Mouse (Mus musculus): ENCODE measurements around the gene Dapk2.

Dapk2 gene

GRCm38 (mm10) chr9:66157958-66158830 is at the start of gene Dapk2:
Gene Dapk2, plus strand, starts transcription at chr9:66158223.
- DNase-seq (ENCODE audit: low read depth, low spot score) = peak; percentile 67

DNA sequence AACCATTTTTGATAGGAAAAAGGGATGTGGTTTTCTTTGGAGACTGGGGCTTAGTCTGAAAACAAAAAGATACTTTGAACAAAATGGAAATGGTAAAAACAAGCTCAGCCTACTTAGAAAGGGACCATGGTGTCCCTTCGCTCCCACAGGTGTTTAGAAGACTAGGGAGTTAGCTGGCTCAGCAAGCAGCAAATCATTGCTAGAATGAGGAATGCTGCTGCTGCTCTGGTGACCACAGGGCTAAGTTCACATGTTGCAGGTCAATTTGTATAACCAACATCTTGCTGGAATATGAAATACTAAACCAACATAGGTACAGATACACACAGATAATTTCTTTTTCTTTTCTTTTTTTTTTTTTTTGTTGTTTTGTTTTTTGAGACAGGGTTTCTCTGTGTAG is 48.4 kb upstream of the Dapk2 start:
- DNase-seq (ENCODE audit: low read depth, low spot score) = no peak

DNA sequence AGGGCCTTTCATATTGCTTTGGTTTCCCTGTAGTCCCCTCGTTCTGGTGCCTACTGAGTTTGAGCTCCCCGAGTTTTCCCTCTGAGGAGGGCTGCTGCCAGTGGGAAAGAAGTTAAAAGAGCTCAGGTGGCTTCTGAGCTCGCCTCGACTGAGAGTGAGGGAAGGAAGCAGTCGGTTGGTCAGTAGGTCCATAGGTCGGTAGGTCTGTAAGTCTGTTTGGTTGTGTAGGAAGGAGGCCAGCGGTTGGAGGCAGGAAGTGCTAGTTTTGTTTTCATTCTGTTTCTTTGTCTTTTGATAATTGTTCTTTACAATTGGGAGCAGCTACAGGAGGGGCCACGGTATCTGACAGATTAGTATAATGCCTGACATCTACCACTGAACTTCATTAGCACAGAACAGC is 47.9 kb upstream of the Dapk2 start:
- DNase-seq (ENCODE audit: low read depth, low spot score) = no peak

DNA sequence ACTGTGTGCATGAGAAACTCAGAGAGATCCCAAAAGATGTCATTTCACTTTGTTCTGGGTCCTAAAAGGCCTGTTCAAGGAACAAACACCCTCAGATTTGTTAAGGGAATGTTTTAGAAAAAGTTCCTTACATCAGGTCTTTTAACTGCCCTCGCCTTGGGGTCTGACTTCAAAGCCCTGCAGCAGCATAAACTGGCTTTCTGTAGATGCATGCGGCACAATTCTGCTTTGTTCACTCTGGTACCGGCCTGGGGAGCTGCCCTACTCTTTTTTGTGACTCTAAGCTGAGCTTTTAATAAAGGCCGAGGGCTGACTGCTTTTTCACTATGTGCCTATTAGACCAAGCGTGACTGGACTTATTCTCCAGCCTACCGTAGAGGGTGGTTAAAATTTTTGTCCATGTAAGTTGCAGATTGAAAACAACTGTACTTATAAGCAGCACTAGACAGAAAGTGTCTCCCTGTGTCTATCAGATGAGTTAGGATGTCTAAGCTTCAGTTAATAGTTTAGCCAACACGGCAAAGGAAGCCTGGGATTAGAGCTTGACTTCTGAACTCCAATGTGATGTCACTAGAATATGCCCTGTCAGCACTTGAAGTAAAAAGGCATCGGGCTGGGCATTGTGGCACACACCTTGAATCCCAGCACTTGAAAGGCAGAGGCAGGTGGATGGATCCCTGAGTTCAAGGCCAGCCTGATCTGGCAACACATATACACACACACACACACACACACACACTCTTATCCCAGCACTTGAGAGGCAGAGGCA is 47.2 kb upstream of the Dapk2 start:
- DNase-seq (ENCODE audit: low read depth, low spot score) = no peak

GRCm38 (mm10) chr9:66114341-66114740 is 43.7 kb upstream of the Dapk2 start:
- DNase-seq (ENCODE audit: low read depth, low spot score) = no peak

DNA sequence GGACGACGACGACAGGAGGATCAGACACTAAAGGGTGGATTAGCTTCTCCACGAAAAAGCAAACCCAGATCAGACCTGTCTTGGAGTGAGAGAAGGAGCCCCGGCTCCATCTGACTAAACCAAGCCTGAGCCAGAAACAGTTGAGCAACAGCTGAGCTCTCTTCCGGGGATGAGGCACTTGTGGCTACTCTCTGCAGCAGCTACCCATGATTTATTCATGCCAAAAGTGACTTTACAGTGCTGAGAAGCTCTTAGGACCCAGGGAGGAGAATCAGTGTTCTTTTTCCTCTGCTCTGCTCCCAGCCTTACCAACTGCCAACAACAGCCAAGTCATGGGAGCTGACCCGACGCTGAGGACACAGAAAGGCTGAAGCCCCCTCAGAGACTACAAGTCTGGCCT is 41.1 kb upstream of the Dapk2 start:
- peak; percentile 56 for DNase-seq (ENCODE audit: low read depth, low spot score)

DNA sequence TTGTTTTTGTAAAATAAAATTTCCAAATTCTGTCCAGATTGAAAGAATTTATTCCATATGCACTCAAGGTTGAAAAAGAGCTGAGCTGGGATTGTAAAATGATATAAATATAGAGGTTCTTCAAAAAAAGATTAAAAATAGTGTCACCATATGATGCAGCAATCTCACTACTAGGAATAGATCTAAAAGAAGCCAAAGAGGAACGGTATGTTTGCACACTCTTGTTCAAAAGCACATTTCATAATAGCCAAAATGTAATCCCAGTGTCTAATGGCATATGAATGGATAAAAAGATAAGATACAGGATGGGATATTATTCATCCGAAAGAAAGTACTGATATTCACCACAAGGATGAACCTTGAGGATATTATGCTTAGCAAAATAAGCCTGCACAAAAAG is 38.5 kb upstream of the Dapk2 start:
- no peak for DNase-seq (ENCODE audit: low read depth, low spot score)

DNA sequence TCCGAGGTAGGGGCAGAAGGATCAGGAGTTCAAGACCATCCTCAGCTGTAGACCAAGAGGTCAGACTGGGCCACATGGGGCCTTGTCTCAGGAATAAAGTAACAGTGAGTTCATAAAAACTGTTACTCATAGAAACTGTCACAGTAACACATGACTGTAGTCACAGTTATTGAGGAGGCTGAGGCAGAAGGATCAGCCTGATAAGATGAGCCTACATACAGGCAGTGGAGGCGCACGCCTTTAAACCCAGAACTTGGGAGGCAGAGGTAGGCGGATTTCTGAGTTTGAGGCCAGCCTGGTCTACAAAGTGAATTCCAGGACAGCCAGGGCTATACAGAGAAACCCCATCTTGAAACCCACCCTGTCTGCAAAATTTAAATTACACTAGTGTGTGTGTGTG is 37.9 kb upstream of the Dapk2 start:
- no peak for DNase-seq (ENCODE audit: low read depth, low spot score)

DNA sequence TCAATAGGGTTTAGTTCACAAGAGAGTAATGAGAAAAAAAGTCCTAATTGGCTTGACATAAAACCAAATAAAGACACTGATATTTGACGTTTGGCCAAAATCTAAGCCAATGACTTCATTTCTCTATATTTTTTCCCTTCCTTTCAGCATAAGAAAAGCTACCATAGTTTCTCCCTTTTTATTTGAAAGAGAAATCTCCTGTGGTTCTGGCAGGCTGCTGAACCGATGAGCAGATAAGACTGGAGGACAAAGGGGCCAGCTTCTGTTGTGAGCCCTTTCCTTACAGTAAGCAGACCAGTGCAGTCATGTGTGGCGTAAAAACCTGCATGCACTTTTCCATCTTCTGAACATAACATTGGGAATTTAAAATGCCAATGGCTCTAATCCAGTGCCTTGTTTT is 37.1 kb upstream of the Dapk2 start:
- DNase-seq (ENCODE audit: low read depth, low spot score) = no peak

- no peak for DNase-seq (ENCODE audit: low read depth, low spot score)
Observed at GRCm38 (mm10) chr9:66121421-66121820, 36.6 kb upstream of the Dapk2 start.

GRCm38 (mm10) chr9:66123648-66124047 is 34.4 kb upstream of the Dapk2 start:
- DNase-seq (ENCODE audit: low read depth, low spot score) = no peak

DNA sequence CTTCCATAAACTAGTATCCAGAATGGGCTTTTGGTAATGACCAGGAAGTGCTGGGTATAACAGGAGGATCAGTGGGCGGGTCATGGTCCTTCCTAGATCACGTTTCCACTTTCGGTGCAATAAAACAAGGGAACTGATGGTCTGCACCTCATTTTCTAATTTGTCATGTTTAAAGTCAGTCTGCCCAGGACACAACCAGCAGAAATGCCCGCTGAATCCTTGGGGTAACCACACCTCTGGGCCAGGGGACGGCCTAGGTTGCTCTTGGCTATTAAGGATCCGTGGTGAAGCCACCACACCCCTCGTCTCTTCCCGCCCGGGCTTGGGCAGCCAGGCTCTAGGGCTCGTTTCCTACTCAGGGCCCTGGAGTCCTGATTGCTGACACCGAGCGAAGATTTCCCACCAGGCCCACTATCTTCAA is 33.9 kb upstream of the Dapk2 start:
- peak; percentile 21 for DNase-seq (ENCODE audit: low read depth, low spot score)

- peak; percentile 97 for DNase-seq (ENCODE audit: low read depth, low spot score)
Observed at GRCm38 (mm10) chr9:66124681-66125542, 33.1 kb upstream of the Dapk2 start.

DNA sequence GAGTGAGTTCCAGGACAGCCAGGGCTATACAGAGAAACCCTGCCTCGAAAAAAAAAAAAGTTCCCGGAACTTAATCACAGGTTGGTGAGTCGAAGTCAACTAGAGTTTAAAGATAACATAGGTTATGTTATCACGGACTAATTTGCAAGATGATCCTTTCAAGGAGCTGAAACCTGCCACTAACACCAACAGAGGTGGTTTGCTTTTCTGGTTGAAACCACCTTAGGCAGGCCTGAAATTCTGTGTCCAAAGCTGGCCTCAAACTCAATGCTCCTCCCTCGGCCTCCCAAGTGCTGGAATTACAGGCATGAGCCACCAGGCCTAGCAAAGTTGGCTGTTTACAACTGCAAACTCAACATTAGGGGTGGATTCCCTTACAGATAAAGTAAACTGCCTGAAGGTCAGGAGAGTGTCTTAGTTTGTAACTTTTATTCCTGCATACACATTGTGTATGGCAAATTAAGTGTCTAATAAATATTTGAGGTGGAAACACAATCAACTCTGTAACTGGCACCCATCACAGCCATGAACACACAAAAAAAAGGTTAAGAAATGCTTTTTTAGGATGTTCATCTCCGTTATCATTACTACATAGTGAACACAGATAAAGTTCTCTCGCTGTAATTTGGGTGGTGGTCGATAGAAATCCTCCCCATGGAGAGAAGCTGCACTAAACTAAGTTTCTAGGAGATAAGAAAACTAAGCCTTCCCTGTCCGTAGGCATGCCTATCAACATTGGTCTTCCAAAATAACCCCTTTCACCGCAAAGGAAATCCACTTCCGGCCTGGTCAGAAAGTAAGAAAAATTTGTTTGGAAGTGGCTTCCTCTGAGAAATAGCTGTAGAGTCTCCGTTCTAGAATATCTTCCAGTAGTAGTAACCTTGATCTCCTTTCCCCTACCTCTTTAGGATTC is 32.2 kb upstream of the Dapk2 start:
- DNase-seq (ENCODE audit: low read depth, low spot score) = no peak

DNA sequence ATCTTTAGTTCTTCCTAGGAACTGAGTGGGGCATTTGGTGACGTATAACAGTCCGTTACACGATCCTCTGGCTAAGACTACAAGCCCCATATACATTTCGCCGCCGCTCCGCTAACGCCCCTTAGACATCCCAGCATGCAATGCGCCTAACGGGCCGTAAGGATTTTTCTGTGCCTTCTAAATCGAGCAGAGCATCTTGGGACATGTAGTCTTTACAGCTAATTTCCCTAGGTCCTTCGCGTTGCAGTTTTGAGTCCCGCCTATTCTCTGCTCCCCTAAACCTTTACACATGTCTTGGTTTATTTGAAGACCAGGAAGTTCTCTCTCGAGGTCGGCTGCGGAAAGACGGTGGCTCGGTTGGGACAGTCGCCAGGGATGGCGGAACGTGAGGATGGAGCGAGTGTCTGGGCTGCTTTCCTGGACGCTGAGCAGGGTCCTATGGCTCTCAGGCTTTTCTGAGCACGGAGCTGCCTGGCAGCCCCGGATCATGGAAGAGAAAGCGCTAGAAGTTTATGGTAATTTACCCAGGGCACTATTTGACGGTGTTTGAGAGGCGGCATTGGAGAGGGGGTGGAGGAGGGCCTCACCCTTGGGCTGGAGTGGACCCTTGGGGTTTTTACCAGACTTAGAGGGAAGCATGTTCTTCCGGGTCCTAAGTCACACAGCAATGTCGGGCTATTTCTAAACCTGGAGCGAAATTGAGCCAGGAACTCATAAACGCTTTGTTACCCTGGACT is 31.4 kb upstream of the Dapk2 start, which contains the start of the genes Snx1 and Ciao2a:
Gene Snx1, minus strand, starts transcription at position 132 of the 737 bp plus-strand sequence.
Gene Ciao2a, plus strand, starts transcription at position 156 of the 737 bp plus-strand sequence.
- peak; percentile 95 for DNase-seq (ENCODE audit: low read depth, low spot score)

GRCm38 (mm10) chr9:66127193-66127546 is 30.9 kb upstream of the Dapk2 start:
- DNase-seq (ENCODE audit: low read depth, low spot score) = no peak

DNA sequence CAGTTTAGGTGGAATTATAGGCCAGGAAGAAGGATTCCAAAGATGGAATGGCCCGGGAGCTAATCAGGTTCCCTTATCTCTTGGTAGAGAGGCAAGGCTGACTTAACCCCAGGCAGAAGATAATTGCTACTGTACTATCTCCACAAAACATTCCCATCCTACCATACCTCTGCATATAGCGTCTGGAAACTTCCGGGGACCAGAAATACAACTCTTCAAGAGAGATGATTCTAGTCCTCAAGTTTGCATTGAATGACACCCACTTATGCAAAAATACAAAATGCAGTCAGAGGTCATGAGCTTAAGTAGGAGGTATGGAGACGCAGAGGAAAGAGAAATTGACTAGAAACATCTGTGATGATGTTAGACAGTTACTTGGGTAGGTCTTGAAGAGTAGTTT is 30.1 kb upstream of the Dapk2 start:
- DNase-seq (ENCODE audit: low read depth, low spot score) = no peak

- peak; percentile 22 for DNase-seq (ENCODE audit: low read depth, low spot score)
Observed at GRCm38 (mm10) chr9:66131466-66131865, 26.6 kb upstream of the Dapk2 start.

GRCm38 (mm10) chr9:66135967-66136366 is 22.1 kb upstream of the Dapk2 start:
- no peak for DNase-seq (ENCODE audit: low read depth, low spot score)

- DNase-seq (ENCODE audit: low read depth, low spot score) = no peak
Observed at GRCm38 (mm10) chr9:66138193-66138592, 19.8 kb upstream of the Dapk2 start.
